Mouse (Mus musculus): ENCODE data around the gene Immp1l. TPM values are rescaled to one million over a fixed set of nuclear protein-coding genes. Genes with fewer than 3 reads are reported as not detected.

Immp1l gene
- 23.9 TPM for total RNA-seq (2023)

GRCm38 (mm10) chr2:105903896-105904756, at the start of gene Immp1l, which contains the start of gene Elp4:
Immp1l (plus strand) TSS chr2:105904638.
Elp4 (minus strand) TSS chr2:105904564.

GRCm38 (mm10) chr2:106002835-106003739, 98.6 kb downstream of the Immp1l start, which contains the start of gene Dnajc24:
Dnajc24 (minus strand) TSS chr2:106003549.

Other genes starting within 250 kb of the Immp1l start
- not detected for gene Pax6, start 235.7 kb upstream of the Immp1l start, total RNA-seq (2023)
- gene Elp4, start 74 bp upstream of the Immp1l start, total RNA-seq (2023): 18.3 TPM
- 11.4 TPM for gene Dnajc24, start 98.9 kb downstream of the Immp1l start, total RNA-seq (2023)

All from CD4-positive naive resting alpha-beta T cell, adult 76 days (primary cell).